Mouse (Mus musculus): ENCODE measurements at regions not wholly inside any gene's neighbourhood (a gene's known extent, or its start where the extent isn't known, plus 50 kb on each side); places are given as distances from the start of the nearest gene placed in this dataset.

- H3K4me3 ChIP-seq (replicated peaks): no peak overlapping the region
- no peaks in the 10 kb centered on the region for H3K9me3 ChIP-seq
- ATAC-seq: no peak
- H3K9ac ChIP-seq: no peak overlapping the region
- H3K36me3 ChIP-seq: no peaks in the 10 kb centered on the region
- no peaks in the 10 kb centered on the region for H3K27me3 ChIP-seq (replicated peaks)
- 69% methylated on average over 7 of the region's 7 CpGs for WGBS
- no peak overlapping the region for H3K4me2 ChIP-seq (replicated peaks)
- no peaks in the 10 kb centered on the region for H3K4me1 ChIP-seq (replicated peaks)
- no peak overlapping the region for H3K27ac ChIP-seq
Observed at GRCm38 (mm10) chr7:138107471-138108210, 289.9 kb downstream of the Tcerg1l start.

- no peak for ATAC-seq
- no peak overlapping the region for H3K9ac ChIP-seq
- H3K4me1 ChIP-seq (replicated peaks): no peaks in the 10 kb centered on the region
- no peaks in the 10 kb centered on the region for H3K27me3 ChIP-seq (replicated peaks)
- no peaks in the 10 kb centered on the region for H3K9me3 ChIP-seq
- 27% methylated on average over 4 of the region's 4 CpGs for WGBS
- no peaks in the 10 kb centered on the region for H3K36me3 ChIP-seq
- no peak overlapping the region for H3K4me2 ChIP-seq (replicated peaks)
- no peak overlapping the region for H3K4me3 ChIP-seq (replicated peaks)
- no peak overlapping the region for H3K27ac ChIP-seq
Observed at GRCm38 (mm10) chr7:138121497-138121896, 276.0 kb downstream of the Tcerg1l start.

- Histone ChIP-seq H3K4me2 (replicated peaks) (no peak overlapping the region), H3K4me3 (replicated peaks) (no peak overlapping the region), H3K9me3 (no peaks in the 10 kb centered on the region), H3K27ac (no peak overlapping the region), H3K4me1 (replicated peaks) (no peaks in the 10 kb centered on the region), H3K36me3 (no peaks in the 10 kb centered on the region), H3K9ac (no peak overlapping the region), H3K27me3 (replicated peaks) (no peaks in the 10 kb centered on the region)
- 48% methylated on average over 2 of the region's 2 CpGs for WGBS
- no peak for ATAC-seq
Observed at GRCm38 (mm10) chr7:138129701-138130100, 267.8 kb downstream of the Tcerg1l start.

GRCm38 (mm10) chr7:138133427-138133826 is 264.1 kb downstream of the Tcerg1l start:
- 88% methylated on average over 6 of the region's 6 CpGs for WGBS
- no peak for ATAC-seq
- H3K9me3 ChIP-seq: no peaks in the 10 kb centered on the region
- H3K36me3 ChIP-seq: no peaks in the 10 kb centered on the region
- H3K27me3 ChIP-seq (replicated peaks): no peaks in the 10 kb centered on the region
- H3K4me1 ChIP-seq (replicated peaks): no peaks in the 10 kb centered on the region
- H3K4me2 ChIP-seq (replicated peaks): no peak overlapping the region
- no peak overlapping the region for H3K27ac ChIP-seq
- no peak overlapping the region for H3K9ac ChIP-seq
- H3K4me3 ChIP-seq (replicated peaks): no peak overlapping the region

GRCm38 (mm10) chr7:138137934-138138333 is 259.6 kb downstream of the Tcerg1l start:
- no peaks in the 10 kb centered on the region for H3K36me3 ChIP-seq
- H3K4me3 ChIP-seq (replicated peaks): no peak overlapping the region
- H3K9ac ChIP-seq: no peak overlapping the region
- H3K9me3 ChIP-seq: no peaks in the 10 kb centered on the region
- H3K27me3 ChIP-seq (replicated peaks): no peaks in the 10 kb centered on the region
- H3K4me1 ChIP-seq (replicated peaks): no peaks in the 10 kb centered on the region
- ATAC-seq: no peak
- H3K27ac ChIP-seq: no peak overlapping the region
- no peak overlapping the region for H3K4me2 ChIP-seq (replicated peaks)
- 46% methylated on average over 1 of the region's 1 CpGs for WGBS

GRCm38 (mm10) chr7:138139766-138140165 is 257.8 kb downstream of the Tcerg1l start:
- ATAC-seq: no peak
- Histone ChIP-seq H3K9me3 (no peaks in the 10 kb centered on the region), H3K4me1 (replicated peaks) (no peaks in the 10 kb centered on the region), H3K4me2 (replicated peaks) (no peak overlapping the region), H3K27ac (no peak overlapping the region), H3K36me3 (no peaks in the 10 kb centered on the region), H3K27me3 (replicated peaks) (no peaks in the 10 kb centered on the region), H3K4me3 (replicated peaks) (no peak overlapping the region), H3K9ac (no peak overlapping the region)
- WGBS: 82% methylated on average over 5 of the region's 5 CpGs

- Histone ChIP-seq H3K4me2 (replicated peaks) (no peak overlapping the region), H3K4me1 (replicated peaks) (no peaks in the 10 kb centered on the region), H3K27ac (no peak overlapping the region), H3K36me3 (no peaks in the 10 kb centered on the region), H3K9me3 (no peaks in the 10 kb centered on the region), H3K9ac (no peak overlapping the region), H3K27me3 (replicated peaks) (no peaks in the 10 kb centered on the region), H3K4me3 (replicated peaks) (no peak overlapping the region)
- 79% methylated on average over 2 of the region's 2 CpGs for WGBS
- no peak for ATAC-seq
Observed at GRCm38 (mm10) chr7:138149496-138149895, 248.0 kb downstream of the Tcerg1l start.

- 70% methylated on average over 4 of the region's 4 CpGs for WGBS
- H3K4me3 ChIP-seq (replicated peaks): no peak overlapping the region
- no peaks in the 10 kb centered on the region for H3K4me1 ChIP-seq (replicated peaks)
- no peak overlapping the region for H3K27ac ChIP-seq
- no peak overlapping the region for H3K9ac ChIP-seq
- no peaks in the 10 kb centered on the region for H3K9me3 ChIP-seq
- H3K27me3 ChIP-seq (replicated peaks): no peaks in the 10 kb centered on the region
- H3K4me2 ChIP-seq (replicated peaks): no peak overlapping the region
- no peaks in the 10 kb centered on the region for H3K36me3 ChIP-seq
- ATAC-seq: no peak
Observed at GRCm38 (mm10) chr7:138153455-138154167, 243.9 kb downstream of the Tcerg1l start.

All from intestine, embryonic 15.5 days (tissue).